Mouse (Mus musculus) layer of hippocampus, postnatal 36 days (tissue): ENCODE results near the gene Rbm15b. TPM values are rescaled to one million over a fixed set of nuclear protein-coding genes. Genes with fewer than 3 reads are reported as not detected.

ENCODE experiments used
- DNase-seq, 2 experiments: peaks; one replicate each; pipeline ENCODE4 v3.0.0; 2022
- total RNA-seq, 2 experiments: library from RNA; stranded (reverse); gene quantifications; 2 replicates each; pipeline ENCODE4 v1.2.3; 2021

Rbm15b gene
- total RNA-seq, 2 experiments from 2014 or later = 48.6 to 57.0 TPM

DNA sequence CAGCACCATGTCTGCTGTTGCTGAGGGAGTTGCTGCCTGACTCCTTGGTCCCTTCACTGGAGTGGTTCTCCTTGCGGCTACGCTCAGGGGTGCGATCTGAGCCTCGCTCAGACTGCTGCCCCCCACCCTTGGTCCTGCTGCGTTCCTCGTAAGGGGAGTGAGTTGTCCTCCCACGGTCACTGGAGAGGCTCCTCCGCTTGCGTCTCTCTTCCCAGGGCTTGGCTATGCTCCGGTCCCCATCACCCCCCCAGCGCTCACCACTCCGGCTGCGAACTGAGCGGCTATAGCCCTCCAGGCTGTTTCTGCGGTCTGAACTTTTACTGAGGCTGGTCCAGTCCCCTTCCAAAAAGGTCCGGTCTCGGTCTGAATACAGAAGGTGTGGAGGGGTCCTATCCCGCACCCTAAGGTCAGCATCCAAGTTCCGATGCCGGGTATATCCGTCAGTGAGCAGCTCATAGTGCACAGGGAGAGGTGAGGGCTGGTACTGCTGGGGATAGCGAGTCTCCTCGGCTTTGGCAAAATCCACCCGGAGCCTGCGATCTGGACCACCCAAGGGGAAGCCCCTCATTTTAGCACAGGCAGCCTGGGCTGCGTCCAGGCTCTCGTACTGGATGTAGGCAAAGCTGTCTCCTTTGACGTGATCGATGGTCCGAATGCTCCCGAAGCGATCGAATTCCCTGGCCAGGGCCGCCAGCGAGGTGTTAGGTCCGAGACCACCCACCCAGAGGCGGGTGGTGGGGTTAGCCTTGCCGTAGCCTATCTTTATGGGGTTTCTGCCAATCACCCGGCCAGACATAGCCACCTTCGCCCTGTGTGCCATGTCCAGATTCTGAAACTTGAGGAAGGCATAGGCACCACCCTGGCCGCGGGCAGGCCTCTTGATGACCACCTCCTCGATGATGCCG is 2.0 kb downstream of the Rbm15b start:
- DNase-seq = no peak

DNA sequence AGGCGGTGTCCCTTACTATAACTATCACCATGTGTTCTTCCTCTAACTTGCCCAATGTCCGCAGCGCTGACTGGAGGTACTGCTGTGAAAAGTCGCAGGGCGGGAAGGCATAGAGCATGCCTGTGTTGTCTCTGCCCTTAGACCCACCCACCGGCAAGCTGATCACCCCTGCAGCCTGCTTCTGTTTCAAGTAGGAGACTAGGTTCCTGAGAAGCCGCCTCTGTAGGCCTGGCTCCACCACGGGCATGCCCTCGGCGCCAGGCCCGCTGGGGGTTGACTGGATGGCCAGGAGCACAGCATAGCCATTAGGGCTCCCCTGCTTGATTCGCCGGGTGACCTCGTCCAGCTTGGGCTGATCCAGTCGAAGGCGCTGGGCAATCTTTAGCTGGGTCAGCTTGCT is 2.9 kb downstream of the Rbm15b start:
- no peak for DNase-seq

DNA sequence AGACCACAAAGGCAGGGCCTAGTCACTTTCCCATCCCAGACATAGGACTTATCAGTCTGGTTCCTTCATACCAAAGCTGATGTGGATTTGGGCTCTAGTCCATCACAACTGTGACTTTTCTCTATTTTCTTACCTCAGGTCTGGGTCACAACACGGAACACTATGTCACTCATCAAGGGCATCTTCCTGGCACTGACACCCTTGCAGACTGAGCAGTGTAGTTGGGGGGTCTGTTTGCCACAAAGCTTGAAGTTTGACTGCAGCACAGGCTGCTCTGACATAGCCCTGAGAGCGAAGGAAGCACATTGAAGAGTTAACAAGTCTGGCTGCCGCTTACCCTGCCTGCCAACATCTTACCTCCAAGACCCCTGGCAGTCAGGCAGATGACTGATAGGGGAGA is 4.1 kb downstream of the Rbm15b start:
- no peak for DNase-seq

DNA sequence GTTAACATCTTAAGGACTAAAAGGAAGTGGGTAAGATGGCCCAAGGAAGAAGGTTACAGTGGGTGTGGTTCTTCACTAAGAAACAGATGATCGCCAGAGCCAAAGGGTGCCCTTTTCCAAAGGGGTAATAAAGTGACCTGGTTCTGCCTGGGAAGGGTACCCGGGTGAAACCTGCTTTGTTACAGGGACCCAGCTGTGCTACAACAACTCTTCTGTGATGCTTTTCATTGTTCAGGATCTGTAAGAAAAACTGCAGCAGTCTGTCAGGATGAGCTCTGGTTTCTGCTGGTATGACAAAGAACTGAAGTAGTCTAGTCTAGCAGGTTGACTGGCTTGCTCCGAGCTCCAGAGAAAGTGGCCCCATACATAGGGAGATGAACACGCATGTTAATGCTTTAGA is 5.1 kb downstream of the Rbm15b start:
- DNase-seq = no peak

DNA sequence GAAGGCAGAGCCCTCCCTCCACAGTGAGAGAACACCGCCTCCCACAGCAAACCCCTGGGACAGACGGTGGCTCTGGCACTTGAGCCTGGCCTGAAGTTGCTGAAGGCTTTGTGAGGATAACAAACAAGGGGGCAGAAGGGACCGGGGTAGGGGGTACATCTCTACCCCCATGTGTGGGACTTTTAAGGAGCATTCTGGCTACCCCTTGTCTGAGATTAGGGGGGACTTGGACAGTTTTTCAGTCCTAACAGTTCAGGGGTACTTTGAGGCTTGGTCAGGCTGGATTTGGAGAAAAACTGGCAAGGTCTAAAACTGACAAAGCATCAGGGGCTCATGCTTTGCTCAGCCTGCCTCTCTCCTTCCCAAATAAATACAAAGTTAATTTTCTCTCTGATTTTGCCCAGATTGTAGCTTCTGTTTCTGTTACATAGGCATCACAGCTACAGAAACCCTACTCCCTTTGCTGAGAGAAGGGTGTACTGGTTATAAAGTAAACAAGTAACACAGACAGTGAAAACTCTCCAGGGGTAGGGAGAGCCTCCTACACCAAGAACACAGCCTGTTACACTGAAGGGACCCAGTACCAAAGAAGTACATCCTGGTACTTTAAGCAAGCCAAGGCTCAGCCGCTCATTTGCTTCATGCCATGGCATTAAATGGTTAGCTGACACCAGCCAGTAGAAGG is 6.0 kb downstream of the Rbm15b start:
- no peak for DNase-seq

DNA sequence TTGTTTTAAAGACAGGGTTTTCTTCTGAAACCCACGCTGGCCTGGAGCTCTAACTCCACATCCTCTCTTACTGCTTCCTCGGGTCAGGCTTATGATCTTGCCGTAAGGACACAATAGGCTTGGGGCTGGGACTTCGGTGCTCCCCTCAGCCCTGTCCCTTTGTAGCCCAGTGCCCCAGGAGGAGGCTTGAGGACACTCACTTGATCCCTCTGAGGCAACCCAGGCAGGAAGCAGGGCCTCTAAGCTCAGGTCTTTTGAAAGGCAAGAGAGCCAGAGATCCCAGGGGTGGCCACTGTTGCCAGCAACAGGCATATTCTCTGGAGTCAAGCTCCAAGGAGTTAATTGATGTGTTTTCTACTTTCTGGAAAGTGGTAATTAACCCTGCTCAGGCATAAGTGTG is 7.8 kb downstream of the Rbm15b start:
- DNase-seq = no peak

DNA sequence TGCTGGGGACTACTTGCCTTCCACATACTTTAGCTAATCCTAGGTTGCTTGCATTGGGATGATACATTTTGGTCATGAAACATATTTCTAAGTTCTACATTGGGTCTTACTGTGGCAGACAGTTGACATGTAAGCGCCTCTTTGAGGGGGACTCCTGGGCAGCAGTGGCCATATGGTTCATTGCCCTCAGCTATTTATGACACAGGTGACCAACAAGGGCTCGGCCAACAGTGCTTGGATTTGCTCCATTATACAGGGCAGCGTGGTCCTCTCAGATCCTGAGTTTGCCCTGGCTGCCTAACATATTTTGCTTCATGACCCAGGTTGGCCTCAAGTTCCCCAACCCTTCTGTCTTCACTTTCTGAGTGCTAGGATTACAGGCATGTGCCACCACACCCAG is 10.6 kb downstream of the Rbm15b start:
- DNase-seq = no peak

DNA sequence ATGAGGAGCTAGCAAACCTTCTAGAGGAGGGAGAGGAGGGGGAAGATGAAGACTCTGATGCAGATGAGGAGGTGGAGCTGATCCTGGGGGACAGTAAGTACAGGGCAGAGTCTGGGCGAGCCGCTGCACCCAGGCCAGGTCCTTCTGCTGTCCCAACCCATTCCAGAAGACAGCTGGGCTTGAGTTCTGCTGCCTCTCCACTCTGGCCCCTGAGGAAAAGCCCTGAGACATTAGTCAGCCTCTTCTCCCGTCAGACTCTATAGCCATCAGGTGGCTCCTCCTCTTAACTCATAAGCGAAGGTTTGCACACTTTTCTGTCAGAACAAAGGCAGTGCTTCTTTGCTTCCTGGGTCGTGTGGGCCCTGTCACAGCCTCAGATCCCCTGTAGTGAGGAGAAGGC is 13.0 kb downstream of the Rbm15b start:
- no peak for DNase-seq

DNA sequence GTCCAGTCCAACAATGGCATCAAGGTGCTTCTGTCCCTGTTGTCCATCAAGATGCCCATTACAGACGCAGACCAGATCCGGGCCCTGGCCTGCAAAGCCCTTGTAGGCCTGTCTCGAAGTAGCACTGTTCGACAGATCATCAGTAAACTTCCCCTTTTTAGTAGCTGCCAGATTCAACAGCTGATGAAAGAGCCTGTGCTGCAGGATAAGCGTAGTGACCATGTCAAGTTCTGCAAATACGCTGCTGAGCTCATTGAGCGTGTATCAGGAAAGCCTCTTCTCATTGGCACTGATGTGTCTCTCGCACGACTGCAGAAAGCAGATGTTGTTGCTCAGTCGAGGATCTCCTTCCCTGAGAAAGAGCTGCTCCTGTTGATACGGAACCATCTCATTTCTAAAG is 29.2 kb downstream of the Rbm15b start:
- no peak for DNase-seq

DNA sequence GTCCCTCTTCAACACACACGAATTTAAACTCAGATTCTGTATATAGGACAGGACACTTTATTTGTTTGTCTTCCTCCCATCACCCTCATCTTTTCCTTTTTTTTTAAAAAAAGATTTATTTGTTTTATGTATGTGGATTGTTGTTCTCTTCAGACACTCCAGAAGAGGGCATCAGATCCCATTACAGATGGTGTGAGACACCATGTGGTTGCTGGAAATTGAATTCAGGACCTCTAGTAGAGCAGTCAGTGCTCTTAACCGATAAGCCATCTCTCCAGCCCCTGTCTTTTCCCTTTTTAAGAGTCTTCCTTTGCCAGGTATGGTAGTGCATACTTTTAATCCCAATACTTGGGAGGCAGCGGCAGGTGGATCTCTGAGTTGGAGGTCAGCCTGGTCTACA is 30.6 kb downstream of the Rbm15b start:
- DNase-seq = no peak

DNA sequence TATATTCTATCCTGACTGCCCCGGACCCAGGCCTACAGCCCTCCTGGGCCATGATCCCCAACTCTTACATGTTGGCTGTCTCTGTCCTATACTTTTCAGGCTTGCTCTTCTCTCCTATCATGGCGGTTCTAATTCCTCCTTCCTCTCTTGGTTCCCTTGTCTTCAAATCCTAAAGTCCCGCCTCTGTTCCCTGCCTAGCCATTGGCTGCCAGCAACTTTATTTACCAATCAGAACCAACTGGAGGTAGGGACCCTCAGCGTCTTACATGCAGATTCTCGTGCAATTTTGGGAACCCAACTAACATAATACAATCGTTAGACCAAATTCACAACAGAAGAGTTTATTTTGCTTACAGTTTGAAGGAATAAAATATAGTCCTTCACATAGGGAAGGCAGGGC is 44.4 kb downstream of the Rbm15b start:
- DNase-seq = no peak

DNA sequence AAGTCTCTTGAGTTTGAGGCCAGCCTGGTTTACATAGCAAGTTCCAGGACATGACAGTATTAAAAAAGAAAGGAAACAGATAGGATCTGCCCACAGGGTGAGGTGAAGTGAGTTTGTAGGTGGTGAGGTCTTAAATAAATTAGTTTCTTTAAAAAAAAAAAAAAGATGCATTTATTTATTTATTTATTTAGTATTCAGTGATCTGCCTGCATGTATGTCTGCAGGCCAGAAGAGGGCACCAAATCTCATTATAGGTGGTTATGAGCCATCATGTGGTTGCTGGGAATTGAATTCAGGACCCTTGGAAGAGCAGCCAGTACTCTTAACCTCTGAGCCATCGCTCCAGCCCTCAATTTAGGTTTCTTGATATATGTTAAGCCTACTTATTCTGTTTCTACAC is 46.7 kb downstream of the Rbm15b start:
- DNase-seq = no peak

Other genes with a start within 250 kb of the Rbm15b start
- 10 to 100 TPM; 64.9 to 80.7 TPM for gene Grm2, start 231.3 kb downstream of the Rbm15b start, total RNA-seq
- gene Tex264, start 201.5 kb downstream of the Rbm15b start, total RNA-seq = 10 to 100 TPM; 90.6 to 95.8 TPM
- gene Rad54l2, start 98.2 kb downstream of the Rbm15b start, total RNA-seq = 10 to 100 TPM; 16.8 to 17.8 TPM
- 10 to 100 TPM; 31.6 to 44.6 TPM for gene Dcaf1, start 65.6 kb downstream of the Rbm15b start, total RNA-seq
- gene Manf, start 4.6 kb upstream of the Rbm15b start, total RNA-seq = 100 to 1,000 TPM; 152 to 209 TPM